Mouse (Mus musculus): ENCODE measurements at regions not wholly inside any gene's neighbourhood (a gene's known extent, or its start where the extent isn't known, plus 50 kb on each side); places are given as distances from the start of the nearest gene placed in this dataset.

DNA sequence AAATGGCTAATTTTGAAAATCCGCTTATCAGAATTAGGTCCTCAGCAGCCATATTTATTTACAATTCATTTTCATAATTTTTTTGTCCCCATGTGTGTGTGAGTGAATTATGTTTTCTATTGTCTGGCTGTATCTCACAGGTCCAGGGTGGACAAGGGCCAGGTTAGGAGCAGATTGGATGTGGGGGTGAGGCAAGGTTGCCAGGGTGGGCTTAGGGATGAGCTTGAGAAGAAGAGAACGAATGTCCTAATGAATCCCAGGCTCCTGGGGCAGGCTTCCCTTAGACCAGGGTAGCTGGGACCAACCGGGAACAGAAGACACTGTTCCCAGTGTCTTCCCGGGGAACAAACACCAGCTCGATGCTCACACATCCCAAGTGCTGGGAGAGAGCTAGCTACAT, 61.2 kb upstream of the Unc5a start:
- TF ChIP-seq CTCF (IDR thresholded peaks at IDR 0.05) (no peak), EP300 (IDR thresholded peaks at IDR 0.05; ENCODE audit: insufficient read depth, low read depth, low read length) (no peak)

All from heart, adult 2 months (tissue).